Mouse (Mus musculus) neural tube, postnatal 0 days (tissue): ENCODE measurements around the gene Olfr825. TPM values are rescaled to one million over a fixed set of nuclear protein-coding genes. Genes with fewer than 3 reads are reported as not detected.

ENCODE experiments used
- polyA plus RNA-seq: library from polyadenylated mRNA; unstranded; fragments of >200 nt; fragmentation: Nextera tagmentation; extraction: Ambion mirVana; gene quantifications from 2 replicates; pipeline ENCODE4 v1.2.1, GENCODE M21; 2015

Gene Olfr825
- polyA plus RNA-seq = not detected in 2 replicates

GRCm38 (mm10) chr10:130166666-130167065, at the start of gene Olfr825:
Gene Olfr825, minus strand, starts transcription at chr10:130166766.

GRCm38 (mm10) chr10:130214303-130214702, 47.7 kb upstream of the Olfr825 start, which contains the start of gene Olfr827:
Gene Olfr827, minus strand, starts transcription at chr10:130214403.

DNA sequence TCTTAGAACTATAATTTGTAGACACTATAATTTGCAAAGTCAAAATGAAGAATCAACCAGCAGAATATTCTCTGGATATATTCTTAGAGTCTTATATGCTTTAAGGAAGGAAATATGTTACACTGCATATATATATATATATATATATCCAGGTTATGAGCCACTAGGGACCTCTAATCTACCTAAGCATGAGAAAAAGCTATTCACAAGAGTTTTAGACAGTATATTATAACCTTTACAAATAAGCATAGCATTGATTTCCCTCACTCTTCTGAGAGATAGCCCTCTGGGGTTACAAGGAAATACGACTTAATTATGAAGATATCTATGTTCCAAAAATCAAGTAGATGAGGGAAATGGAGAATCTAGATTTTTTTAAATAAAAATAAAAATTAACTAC, 17.5 kb upstream of the Olfr825 start, which contains the start of gene Olfr826:
Olfr826 (minus strand) TSS at position 101 of the 400 bp plus-strand sequence.

DNA sequence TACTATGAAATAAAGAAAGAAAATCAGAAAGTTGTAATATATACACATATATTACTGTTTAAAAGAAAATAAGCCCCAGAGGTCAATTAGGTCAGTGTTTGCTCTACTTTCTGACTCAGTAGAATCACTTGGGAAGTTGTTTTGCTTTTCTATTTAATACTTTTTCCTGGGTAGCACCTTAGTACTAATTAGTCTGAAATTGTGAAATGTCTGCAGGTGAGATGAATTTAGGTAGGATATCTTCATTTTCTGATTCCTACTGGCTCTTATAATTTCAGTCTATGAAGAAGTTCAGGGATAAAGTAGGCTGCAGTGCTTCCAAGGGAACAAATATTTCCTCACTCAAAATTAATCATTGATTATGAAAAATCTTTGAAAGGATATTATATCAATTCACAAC, 36.7 kb downstream of the Olfr825 start, which contains the start of gene Olfr824:
Olfr824 (minus strand) TSS at position 101 of the 400 bp plus-strand sequence.

GRCm38 (mm10) chr10:130115283-130115682, 51.3 kb downstream of the Olfr825 start, which contains the start of gene Olfr823:
Gene Olfr823, minus strand, starts transcription at chr10:130115383.

Other genes starting within 250 kb of the Olfr825 start
- gene Olfr818, start 217.7 kb downstream of the Olfr825 start, polyA plus RNA-seq = not detected in 2 replicates
- gene Olfr819, start 199.5 kb downstream of the Olfr825 start, polyA plus RNA-seq = not detected in 2 replicates
- not detected in 2 replicates for gene Olfr247, start 190.6 kb downstream of the Olfr825 start, polyA plus RNA-seq
- not detected in 2 replicates for gene Gm10310, start 181.7 kb downstream of the Olfr825 start, polyA plus RNA-seq
- not detected in 2 replicates for gene Olfr820, start 154.1 kb downstream of the Olfr825 start, polyA plus RNA-seq
- gene Olfr821, start 136.4 kb downstream of the Olfr825 start, polyA plus RNA-seq = not detected in 2 replicates
- not detected in 2 replicates for gene Olfr822, start 95.6 kb downstream of the Olfr825 start, polyA plus RNA-seq
- gene Olfr823, start 51.4 kb downstream of the Olfr825 start, polyA plus RNA-seq = not detected in 2 replicates
- gene Olfr824, start 36.8 kb downstream of the Olfr825 start, polyA plus RNA-seq = not detected in 2 replicates
- gene Olfr826, start 17.4 kb upstream of the Olfr825 start, polyA plus RNA-seq = not detected in 2 replicates
- not detected in 2 replicates for gene Olfr827, start 47.6 kb upstream of the Olfr825 start, polyA plus RNA-seq
- gene Neurod4, start 113.5 kb upstream of the Olfr825 start, polyA plus RNA-seq = 0.12 and 0.22 TPM in 2 replicates
- not detected in 2 replicates for gene Tespa1, start 156.1 kb upstream of the Olfr825 start, polyA plus RNA-seq
- gene Vmn2r84, start 227.6 kb upstream of the Olfr825 start, polyA plus RNA-seq = 0.01 and 0.03 TPM in 2 replicates